Mouse (Mus musculus): Measurements from ENCODE around the gene Josd2.
A peak's percentile ranks its signal among the peaks of the same experiment; 100 is the strongest.

Gene Josd2

GRCm38 (mm10) chr7:44500046-44500445 lies 32.3 kb downstream of the Josd2 start:
- no peak for DNase-seq (ENCODE audit: low read depth, low spot score)

GRCm38 (mm10) chr7:44501563-44502115 lies 33.9 kb downstream of the Josd2 start:
- peak; percentile 55 for DNase-seq (ENCODE audit: low read depth, low spot score)

- DNase-seq (ENCODE audit: low read depth, low spot score), result no peak
These were observed 39.7 kb downstream of the Josd2 start for GRCm38 (mm10) chr7:44507491-44507890.

- DNase-seq (ENCODE audit: low read depth, low spot score), result no peak
These were observed 51.6 kb downstream of the Josd2 start for GRCm38 (mm10) chr7:44519240-44519913.

- no peak for DNase-seq (ENCODE audit: low read depth, low spot score)
These were observed 53.2 kb downstream of the Josd2 start for GRCm38 (mm10) chr7:44520990-44521389.

Measured in telencephalon, adult 2 months (tissue).